Mouse (Mus musculus) spleen, postnatal 36 days (tissue): ENCODE data around the gene Slc25a12.

ENCODE experiments used
- DNase-seq, 2 experiments: peaks; one replicate each; pipeline ENCODE4 v3.0.0; 2022; ENCODE audit warnings: low spot score in 2 of 2, mixed read lengths in 1 of 2

Slc25a12 gene

GRCm38 (mm10) chr2:71309726-71310125 is 57.8 kb downstream of the Slc25a12 start:
- DNase-seq, result no peak

GRCm38 (mm10) chr2:71306357-71306756 is 61.2 kb downstream of the Slc25a12 start:
- DNase-seq, result no peak

GRCm38 (mm10) chr2:71304821-71305220 is 62.7 kb downstream of the Slc25a12 start:
- no peak for DNase-seq

GRCm38 (mm10) chr2:71303221-71303620 is 64.3 kb downstream of the Slc25a12 start:
- DNase-seq, result no peak

- no peak for DNase-seq
Observed at GRCm38 (mm10) chr2:71302156-71302663, 65.3 kb downstream of the Slc25a12 start.

GRCm38 (mm10) chr2:71298729-71299128 is 68.8 kb downstream of the Slc25a12 start:
- DNase-seq, result no peak

GRCm38 (mm10) chr2:71297501-71297900 is 70.0 kb downstream of the Slc25a12 start:
- no peak for DNase-seq

GRCm38 (mm10) chr2:71295844-71296243 is 71.7 kb downstream of the Slc25a12 start:
- DNase-seq, result no peak

- DNase-seq, result no peak
Observed at GRCm38 (mm10) chr2:71294489-71294888, 73.1 kb downstream of the Slc25a12 start.

GRCm38 (mm10) chr2:71293983-71294382 is 73.6 kb downstream of the Slc25a12 start:
- no peak for DNase-seq

- no peak for DNase-seq
Observed at GRCm38 (mm10) chr2:71291566-71291965, 76.0 kb downstream of the Slc25a12 start.

GRCm38 (mm10) chr2:71290107-71290775 is 77.3 kb downstream of the Slc25a12 start:
- no peak for DNase-seq

GRCm38 (mm10) chr2:71281981-71282380 is 85.6 kb downstream of the Slc25a12 start:
- DNase-seq, result no peak

GRCm38 (mm10) chr2:71278791-71279775 is 88.5 kb downstream of the Slc25a12 start:
- no peak for DNase-seq

- DNase-seq, result no peak
Observed at GRCm38 (mm10) chr2:71275734-71276133, 91.8 kb downstream of the Slc25a12 start.

GRCm38 (mm10) chr2:71273955-71274679 is 93.4 kb downstream of the Slc25a12 start:
- DNase-seq, result peak; percentile 8 to 22

GRCm38 (mm10) chr2:71270085-71270484 is 97.5 kb downstream of the Slc25a12 start:
- no peak for DNase-seq

- no peak for DNase-seq
Observed at GRCm38 (mm10) chr2:71269332-71269731, 98.2 kb downstream of the Slc25a12 start.

GRCm38 (mm10) chr2:71268691-71269090 is 98.9 kb downstream of the Slc25a12 start:
- no peak for DNase-seq

GRCm38 (mm10) chr2:71264585-71264984 is 103.0 kb downstream of the Slc25a12 start:
- DNase-seq, result no peak

- DNase-seq, result no peak
Observed at GRCm38 (mm10) chr2:71256581-71256980, 111.0 kb downstream of the Slc25a12 start.

GRCm38 (mm10) chr2:71254836-71255235 is 112.7 kb downstream of the Slc25a12 start:
- DNase-seq, result no peak
